Mouse (Mus musculus) embryonic facial prominence, embryonic 13.5 days (tissue): ENCODE results near the gene Pcsk6. TPM values are rescaled to one million over a fixed set of nuclear protein-coding genes. Genes with fewer than 3 reads are reported as not detected.

Experiments used
- ATAC-seq: fragments of 200-750 bp; cut with Nextera tagmentation; 2 replicates; pipeline ENCODE4 v1.8.0; 2017; ENCODE audit warnings: low read depth; ENCODE audit not compliant: insufficient number of reproducible peaks, insufficient read depth, low FRiP score, low TSS enrichment
- H3K27ac ChIP-seq: fragments of 300-500 bp; sonication (generic); 2 replicates; pipeline ENCODE4 v1.5.1; 2015; ENCODE audit warnings: moderate library complexity, mild to moderate bottlenecking, inconsistent platforms
- H3K27me3 ChIP-seq: fragments of 300-500 bp; sonication (generic); 2 replicates; pipeline ENCODE4 v1.6.1; 2015; ENCODE audit warnings: mild to moderate bottlenecking, inconsistent platforms
- H3K36me3 ChIP-seq: fragments of 300-500 bp; sonication (generic); 2 replicates; pipeline ENCODE4 v1.6.1; 2015; ENCODE audit warnings: mild to moderate bottlenecking, inconsistent platforms
- H3K4me1 ChIP-seq: fragments of 300-500 bp; sonication (generic); 2 replicates; pipeline ENCODE4 v1.6.1; 2015; ENCODE audit warnings: inconsistent platforms
- H3K4me2 ChIP-seq: fragments of 300-500 bp; sonication (generic); 2 replicates; pipeline ENCODE4 v1.6.1; 2015; ENCODE audit warnings: moderate library complexity, mild to moderate bottlenecking, inconsistent platforms
- H3K4me3 ChIP-seq: fragments of 300-500 bp; sonication (generic); 2 replicates; pipeline ENCODE4 v1.5.1; 2015; ENCODE audit warnings: mild to moderate bottlenecking, inconsistent platforms
- H3K9ac ChIP-seq: fragments of 300-500 bp; sonication (generic); 2 replicates; pipeline ENCODE4 v1.6.1; 2015; ENCODE audit warnings: mild to moderate bottlenecking, inconsistent platforms
- H3K9me3 ChIP-seq: fragments of 300-500 bp; sonication (generic); 2 replicates; pipeline ENCODE4 v1.6.1; 2016; ENCODE audit warnings: inconsistent platforms
- WGBS: fragments of 180-500 bp; shearing (Covaris S2); methylation state at CpG from one replicate; pipeline ENCODE4 v1.1.7; 2015; ENCODE audit warnings: mixed read lengths; 5-methylcytosine and 5-hydroxymethylcytosine counted together
- polyA plus RNA-seq: library from polyadenylated mRNA; unstranded; fragments of >200 nt; fragmentation: Nextera tagmentation; extraction: Ambion mirVana; gene quantifications from 2 replicates; pipeline ENCODE4 v1.2.1, GENCODE M21; 2015

The Pcsk6 gene
- polyA plus RNA-seq, 1 experiment from 2014 or later: 6.2 TPM

DNA sequence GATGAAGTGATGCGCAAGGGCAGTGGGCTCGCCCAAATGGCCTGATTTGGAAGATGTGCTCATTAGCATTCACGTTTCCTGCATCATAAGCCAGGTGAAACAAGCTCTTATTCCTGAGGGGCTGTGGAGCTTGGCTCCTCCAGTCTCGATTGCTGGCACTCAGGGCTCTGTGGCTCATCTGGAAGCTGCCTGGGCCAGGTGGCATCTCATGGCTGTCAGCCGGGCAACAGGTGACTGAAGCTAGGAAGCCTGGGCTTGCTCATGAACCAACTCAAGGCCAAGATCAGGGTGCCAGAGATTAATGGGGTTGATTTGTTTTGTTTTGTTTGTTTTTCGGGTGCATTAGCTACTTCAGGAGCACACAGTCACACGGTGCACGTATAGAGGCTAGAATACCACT lies 231.1 kb downstream of the Pcsk6 start:
- no peaks in the 10 kb centered on the region for H3K27me3 ChIP-seq
- 88% methylated on average over 8 of the region's 8 CpGs for WGBS
- no peak for ATAC-seq
- no peak overlapping the region for H3K27ac ChIP-seq
- no peak overlapping the region for H3K4me2 ChIP-seq
- no peaks in the 10 kb centered on the region for H3K9me3 ChIP-seq
- no peaks in the 10 kb centered on the region for H3K4me1 ChIP-seq
- no peak overlapping the region for H3K9ac ChIP-seq
- peaks cover 46% of the 10 kb centered on the region for H3K36me3 ChIP-seq
- no peak overlapping the region for H3K4me3 ChIP-seq

DNA sequence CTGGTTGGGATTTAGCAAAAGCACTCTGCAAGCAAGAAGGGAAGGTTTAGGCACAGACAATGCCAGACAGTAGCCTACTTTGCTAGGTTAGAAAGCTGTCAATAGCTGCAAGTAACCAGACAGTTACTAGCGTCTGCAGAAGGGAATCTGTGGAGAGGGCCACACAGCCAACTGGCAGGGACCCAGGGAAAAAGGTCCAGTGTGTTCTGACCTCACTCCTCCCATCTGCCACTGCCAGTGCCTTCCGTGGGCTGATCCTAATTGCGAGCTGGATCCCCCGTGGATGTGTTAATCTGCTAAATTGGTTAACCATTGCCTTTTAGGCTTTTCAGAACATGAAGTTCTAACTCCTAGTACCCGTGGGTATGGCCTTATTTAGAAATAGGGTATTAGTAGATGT lies 232.6 kb downstream of the Pcsk6 start:
- no peaks in the 10 kb centered on the region for H3K27me3 ChIP-seq
- H3K4me1 ChIP-seq: no peaks in the 10 kb centered on the region
- peaks cover 32% of the 10 kb centered on the region for H3K36me3 ChIP-seq
- no peak for ATAC-seq
- no peak overlapping the region for H3K27ac ChIP-seq
- no peak overlapping the region for H3K4me3 ChIP-seq
- H3K9me3 ChIP-seq: no peaks in the 10 kb centered on the region
- no peak overlapping the region for H3K9ac ChIP-seq
- 78% methylated on average over 5 of the region's 5 CpGs for WGBS
- H3K4me2 ChIP-seq: no peak overlapping the region

DNA sequence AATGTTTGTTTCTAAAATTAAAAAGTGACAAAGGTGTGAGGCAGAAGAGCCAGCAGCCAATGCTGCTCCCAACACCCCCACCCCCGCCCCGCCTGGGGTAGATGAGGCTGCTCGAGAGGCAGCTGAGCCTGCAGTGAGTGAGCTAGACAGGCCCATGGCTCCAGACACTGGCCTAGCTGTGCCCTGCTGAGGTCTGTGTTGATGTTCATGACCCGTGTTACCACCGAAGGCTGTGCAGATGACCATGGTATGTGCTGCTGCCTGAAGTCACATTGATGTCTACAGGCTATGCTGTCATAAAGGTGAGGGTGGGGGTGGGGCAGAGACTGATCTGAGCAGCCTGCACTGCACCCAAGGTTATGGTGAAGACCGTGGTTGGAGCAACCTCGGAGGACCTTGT lies 237.3 kb downstream of the Pcsk6 start:
- H3K27me3 ChIP-seq: peaks cover 7% of the 10 kb centered on the region; the same call in 1 of the 2 replicates
- H3K36me3 ChIP-seq: no peaks in the 10 kb centered on the region; the same call in 1 of the 2 replicates
- H3K9ac ChIP-seq: no peak overlapping the region
- WGBS: 79% methylated on average over 7 of the region's 7 CpGs
- H3K4me2 ChIP-seq: no peak overlapping the region
- no peak overlapping the region for H3K4me3 ChIP-seq
- no peaks in the 10 kb centered on the region for H3K4me1 ChIP-seq
- H3K9me3 ChIP-seq: no peaks in the 10 kb centered on the region
- no peak overlapping the region for H3K27ac ChIP-seq
- no peak for ATAC-seq

Other genes with a start within 250 kb of the Pcsk6 start
- 8.5 and 9.1 TPM in 2 replicates for gene Tarsl2, start 216.8 kb upstream of the Pcsk6 start, polyA plus RNA-seq
- gene Tm2d3, start 170.6 kb upstream of the Pcsk6 start, polyA plus RNA-seq: 74.7 and 81.3 TPM in 2 replicates
- not detected in 2 replicates for gene Gm45213, start 181.9 kb downstream of the Pcsk6 start, polyA plus RNA-seq
- gene Snrpa1, start 197.3 kb downstream of the Pcsk6 start, polyA plus RNA-seq: 179 and 209 TPM in 2 replicates
- gene Selenos, start 217.9 kb downstream of the Pcsk6 start, polyA plus RNA-seq: 111 and 113 TPM in 2 replicates
- 22.7 and 24.4 TPM in 2 replicates for gene Chsy1, start 247.8 kb downstream of the Pcsk6 start, polyA plus RNA-seq